Mouse (Mus musculus) erythroblast, embryonic 14.5 days (primary cell): Measurements from ENCODE around the gene Ccl25. TPM values are rescaled to one million over a fixed set of nuclear protein-coding genes. Genes with fewer than 3 reads are reported as not detected.

Experiments used
- H3K27me3 ChIP-seq: 2 replicates; pipeline ENCODE4 v1.6.1; 2012; ENCODE audit warnings: inconsistent platforms; ENCODE audit not compliant: control insufficient read depth
- H3K36me3 ChIP-seq: 2 replicates; pipeline ENCODE4 v1.6.1; 2012; ENCODE audit warnings: mild to moderate bottlenecking, inconsistent platforms; ENCODE audit not compliant: control insufficient read depth
- H3K4me1 ChIP-seq: 2 replicates; pipeline ENCODE4 v1.6.1; 2012; ENCODE audit warnings: inconsistent platforms; ENCODE audit not compliant: control insufficient read depth
- H3K4me3 ChIP-seq: replicated peaks from 2 replicates; pipeline ENCODE3; 2012; ENCODE audit warnings: moderate library complexity, mild to moderate bottlenecking, inconsistent platforms
- H3K9me3 ChIP-seq: 2 replicates; pipeline ENCODE4 v1.6.1; 2012; ENCODE audit warnings: low read length, inconsistent platforms, mixed read lengths; ENCODE audit not compliant: control insufficient read depth
- GATA1 ChIP-seq: IDR thresholded peaks from 2 replicates; pipeline ENCODE4 v1.6.1; 2012; ENCODE audit warnings: low read length, inconsistent platforms, mixed read lengths
- TAL1 ChIP-seq: IDR thresholded peaks from 3 replicates; pipeline ENCODE4 v1.6.1; 2012; ENCODE audit warnings: low read length, inconsistent platforms, mixed read lengths
- polyA plus RNA-seq: library from polyadenylated mRNA; stranded (reverse); fragments of >175 nt; gene quantifications from 2 replicates; pipeline ENCODE4 v1.2.3, GENCODE M21; 2012

Gene Ccl25
- polyA plus RNA-seq, 1 experiment: 0.15 TPM

GRCm38 (mm10) chr8:4355455-4355854 lies 30.4 kb downstream of the Ccl25 start:
- H3K4me1 ChIP-seq: no peaks in the 10 kb centered on the region
- H3K4me3 ChIP-seq: no peak overlapping the region
- H3K36me3 ChIP-seq: no peaks in the 10 kb centered on the region
- no peak for TF ChIP-seq TAL1
- TF ChIP-seq GATA1: no peak
- no peaks in the 10 kb centered on the region for H3K9me3 ChIP-seq
- H3K27me3 ChIP-seq: no peaks in the 10 kb centered on the region

GRCm38 (mm10) chr8:4359362-4359761 lies 34.4 kb downstream of the Ccl25 start:
- TF ChIP-seq TAL1: no peak
- no peak for TF ChIP-seq GATA1
- Histone ChIP-seq H3K9me3 (no peaks in the 10 kb centered on the region), H3K36me3 (no peaks in the 10 kb centered on the region), H3K4me1 (no peaks in the 10 kb centered on the region), H3K4me3 (no peak overlapping the region), H3K27me3 (no peaks in the 10 kb centered on the region)

- H3K9me3 ChIP-seq: no peaks in the 10 kb centered on the region
- H3K4me1 ChIP-seq: no peaks in the 10 kb centered on the region
- no peaks in the 10 kb centered on the region for H3K27me3 ChIP-seq
- no peak overlapping the region for H3K4me3 ChIP-seq
- no peaks in the 10 kb centered on the region for H3K36me3 ChIP-seq
- TF ChIP-seq TAL1: no peak
- no peak for TF ChIP-seq GATA1
Observed at GRCm38 (mm10) chr8:4360922-4361321, 35.9 kb downstream of the Ccl25 start.

- no peaks in the 10 kb centered on the region for H3K36me3 ChIP-seq
- no peaks in the 10 kb centered on the region for H3K4me1 ChIP-seq
- TF ChIP-seq GATA1: no peak
- TF ChIP-seq TAL1: no peak
- H3K27me3 ChIP-seq: no peaks in the 10 kb centered on the region
- no peaks in the 10 kb centered on the region; the same call in 1 of the 2 replicates for H3K9me3 ChIP-seq
- no peak overlapping the region for H3K4me3 ChIP-seq
Observed at GRCm38 (mm10) chr8:4366189-4366588, 41.2 kb downstream of the Ccl25 start.

GRCm38 (mm10) chr8:4367808-4368207 lies 42.8 kb downstream of the Ccl25 start:
- TF ChIP-seq TAL1 (no peak), GATA1 (no peak)
- Histone ChIP-seq H3K4me1 (no peaks in the 10 kb centered on the region), H3K27me3 (no peaks in the 10 kb centered on the region), H3K4me3 (no peak overlapping the region), H3K9me3 (no peaks in the 10 kb centered on the region; the same call in 1 of the 2 replicates), H3K36me3 (no peaks in the 10 kb centered on the region)

GRCm38 (mm10) chr8:4368470-4368869 lies 43.5 kb downstream of the Ccl25 start:
- H3K4me3 ChIP-seq: no peak overlapping the region
- no peaks in the 10 kb centered on the region; the same call in 1 of the 2 replicates for H3K9me3 ChIP-seq
- TF ChIP-seq GATA1 (no peak), TAL1 (no peak)
- no peaks in the 10 kb centered on the region for H3K36me3 ChIP-seq
- H3K4me1 ChIP-seq: no peaks in the 10 kb centered on the region
- no peaks in the 10 kb centered on the region for H3K27me3 ChIP-seq

GRCm38 (mm10) chr8:4370078-4370477 lies 45.1 kb downstream of the Ccl25 start:
- no peak overlapping the region for H3K4me3 ChIP-seq
- H3K27me3 ChIP-seq: no peaks in the 10 kb centered on the region
- H3K4me1 ChIP-seq: no peaks in the 10 kb centered on the region
- TF ChIP-seq TAL1 (no peak), GATA1 (no peak)
- no peaks in the 10 kb centered on the region; the same call in 1 of the 2 replicates for H3K9me3 ChIP-seq
- no peaks in the 10 kb centered on the region for H3K36me3 ChIP-seq

GRCm38 (mm10) chr8:4372657-4373056 lies 47.6 kb downstream of the Ccl25 start:
- H3K27me3 ChIP-seq: no peaks in the 10 kb centered on the region
- no peak overlapping the region for H3K4me3 ChIP-seq
- no peaks in the 10 kb centered on the region for H3K9me3 ChIP-seq
- TF ChIP-seq TAL1 (no peak), GATA1 (no peak)
- H3K4me1 ChIP-seq: no peaks in the 10 kb centered on the region
- no peaks in the 10 kb centered on the region for H3K36me3 ChIP-seq

- Histone ChIP-seq H3K27me3 (peaks cover 14% of the 10 kb centered on the region), H3K4me1 (no peaks in the 10 kb centered on the region), H3K9me3 (no peaks in the 10 kb centered on the region; the same call in 1 of the 2 replicates), H3K36me3 (no peaks in the 10 kb centered on the region), H3K4me3 (no peak overlapping the region)
- TF ChIP-seq GATA1 (no peak), TAL1 (no peak)
Observed at GRCm38 (mm10) chr8:4401442-4401841, 76.4 kb downstream of the Ccl25 start.

GRCm38 (mm10) chr8:4403960-4404879 lies 79.2 kb downstream of the Ccl25 start:
- no peak for TF ChIP-seq GATA1
- TF ChIP-seq TAL1: no peak
- Histone ChIP-seq H3K27me3 (peaks cover 14% of the 10 kb centered on the region), H3K4me3 (no peak overlapping the region), H3K4me1 (no peaks in the 10 kb centered on the region), H3K36me3 (no peaks in the 10 kb centered on the region), H3K9me3 (no peaks in the 10 kb centered on the region; the same call in 1 of the 2 replicates)
